Mouse (Mus musculus) lung, postnatal 4 days (tissue): ENCODE results near the gene H2-M10.2.

ENCODE experiments used
- DNase-seq, 2 experiments: peaks; one replicate each; pipeline ENCODE4 v3.0.0; 2021

H2-M10.2 gene

DNA sequence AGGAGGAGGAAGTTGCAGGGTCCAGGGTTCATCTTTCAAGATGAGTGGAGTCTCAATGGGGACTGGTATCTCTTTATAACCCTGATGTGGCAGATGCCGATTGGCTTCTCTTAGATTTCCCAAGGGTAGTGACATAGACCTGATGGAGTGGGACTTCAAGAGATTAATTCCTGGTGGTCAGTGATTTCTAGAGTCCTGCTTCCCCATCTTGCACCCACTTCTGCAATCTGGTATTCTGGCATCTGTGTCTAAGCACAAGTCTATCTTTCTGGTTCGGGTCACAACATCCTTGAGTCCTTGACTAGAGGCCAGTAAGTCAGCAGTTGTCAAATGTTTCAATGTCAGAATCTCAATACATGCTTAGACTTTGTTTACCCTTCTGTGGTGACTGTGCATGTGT, at the start of gene H2-M10.2:
Gene H2-M10.2, minus strand, starts transcription at position 101 of the 400 bp plus-strand sequence.
- DNase-seq: no peak

DNA sequence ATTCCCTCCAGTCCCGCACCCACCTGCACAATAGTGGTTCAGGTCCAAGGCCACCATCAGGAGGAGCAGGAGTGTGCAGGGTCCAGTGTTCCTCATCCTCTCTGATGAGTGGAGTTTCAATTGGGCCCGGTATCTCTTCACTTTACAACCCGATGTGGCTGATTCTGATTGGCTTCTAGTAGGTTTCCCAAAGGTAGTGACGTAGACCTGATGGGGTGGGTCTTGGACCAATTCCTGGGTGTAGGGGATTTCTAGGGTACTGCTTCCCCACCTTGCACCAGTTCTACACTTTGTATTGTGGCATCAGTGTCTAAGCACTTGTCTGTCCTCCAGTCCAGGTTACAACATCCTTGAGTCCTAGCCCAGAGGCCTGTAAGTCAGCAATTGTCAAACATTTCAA, 39.8 kb upstream of the H2-M10.2 start, which contains the start of gene H2-M10.1:
Gene H2-M10.1, minus strand, starts transcription at position 101 of the 400 bp plus-strand sequence.
- no peak for DNase-seq

DNA sequence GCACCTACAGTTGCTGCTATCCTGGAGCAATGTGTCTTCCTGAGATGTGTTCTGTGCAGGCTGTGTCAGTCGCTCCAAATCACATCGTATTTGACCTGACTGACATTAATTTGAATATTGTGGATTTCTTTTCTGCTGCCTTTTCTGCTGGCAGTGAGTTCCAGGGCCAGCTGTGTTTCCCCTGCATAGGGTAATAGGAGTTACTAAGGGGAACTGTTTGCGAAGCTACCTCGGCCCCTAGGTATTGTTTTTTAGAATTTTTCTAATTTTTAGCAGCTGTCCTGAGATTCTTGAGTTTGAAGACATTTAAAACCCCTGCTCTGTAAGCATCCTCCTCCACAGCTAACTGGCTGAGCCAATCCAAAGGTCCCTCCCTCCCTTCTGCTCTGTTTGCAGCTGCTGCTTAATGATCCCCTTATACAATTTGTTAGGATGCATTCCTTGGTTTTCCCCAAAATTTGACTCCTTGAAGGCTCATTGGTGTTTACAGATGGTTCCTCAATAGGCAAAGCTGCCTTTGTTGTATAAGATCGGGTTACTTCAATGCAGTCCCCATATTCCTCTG, 29.5 kb upstream of the H2-M10.2 start:
- no peak for DNase-seq

DNA sequence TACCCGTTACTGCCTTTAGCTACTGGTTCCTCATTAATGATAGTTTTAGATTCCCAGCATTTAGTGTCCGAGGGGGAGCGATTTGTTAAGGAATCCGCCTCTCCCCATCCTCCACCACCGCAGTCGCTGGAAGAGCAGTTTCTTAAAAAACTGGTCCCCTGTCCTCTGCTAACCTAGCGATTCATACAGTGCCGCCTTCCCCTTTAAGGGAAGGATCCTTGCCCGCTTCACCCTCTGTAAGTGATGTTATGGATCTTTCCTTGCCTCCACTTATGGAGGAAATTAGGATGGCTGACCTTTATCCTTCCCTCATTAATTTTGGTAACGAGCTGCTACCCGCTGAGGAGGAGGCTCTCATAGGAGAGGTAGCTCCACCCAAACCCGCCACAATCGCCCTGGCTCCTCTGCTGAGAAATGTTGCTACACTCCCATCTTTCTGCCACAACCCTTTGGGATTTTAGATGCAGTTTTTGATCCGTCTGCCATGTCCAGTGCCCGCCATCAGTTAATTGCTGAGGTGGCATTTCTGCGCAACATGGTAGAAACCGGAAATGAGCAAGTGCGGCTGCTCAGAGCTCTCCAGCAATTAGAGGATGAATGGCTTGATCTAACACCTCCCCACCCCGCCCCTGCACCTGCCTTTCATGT, 28.9 kb upstream of the H2-M10.2 start:
- peak; percentile 31 to 37 for DNase-seq

DNA sequence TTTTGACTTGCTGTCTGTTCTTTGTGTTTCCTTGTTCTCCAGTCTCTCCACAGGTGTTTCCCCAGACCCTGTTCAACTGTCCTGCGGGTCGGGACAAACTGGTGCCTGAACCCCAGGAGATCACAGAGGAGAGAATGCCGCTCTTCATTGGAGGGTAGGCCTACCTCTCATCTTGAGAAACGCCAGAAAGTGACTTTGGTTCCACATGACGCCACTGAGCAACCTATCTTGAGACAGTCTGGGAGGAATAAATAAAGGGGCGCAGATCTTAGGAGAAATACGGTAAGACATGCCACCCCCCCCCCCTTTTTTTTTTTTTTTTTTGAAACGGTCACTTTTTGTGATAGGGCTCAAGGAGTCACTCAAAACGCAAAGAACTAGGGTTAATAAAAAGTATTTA, 28.2 kb upstream of the H2-M10.2 start:
- no peak for DNase-seq

DNA sequence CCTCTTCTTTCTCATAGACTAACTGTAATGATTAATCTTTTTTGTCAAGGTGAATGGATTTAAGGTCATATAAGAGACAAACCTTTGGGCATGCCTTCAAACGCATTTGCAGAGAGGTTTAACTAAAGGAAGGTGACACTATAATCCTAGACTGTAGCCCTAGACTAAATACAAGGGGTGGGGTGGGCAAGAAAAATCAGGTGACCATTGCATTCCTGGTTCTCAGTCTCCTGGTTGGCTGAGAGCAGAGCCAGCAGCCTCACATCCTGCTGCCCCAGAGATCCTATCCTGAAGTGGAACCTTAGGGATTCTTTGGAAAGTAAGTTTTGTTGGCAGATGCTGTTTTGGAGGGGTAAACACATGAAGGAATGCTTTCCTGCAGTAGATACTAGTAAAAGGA, 23.0 kb upstream of the H2-M10.2 start:
- DNase-seq: no peak

DNA sequence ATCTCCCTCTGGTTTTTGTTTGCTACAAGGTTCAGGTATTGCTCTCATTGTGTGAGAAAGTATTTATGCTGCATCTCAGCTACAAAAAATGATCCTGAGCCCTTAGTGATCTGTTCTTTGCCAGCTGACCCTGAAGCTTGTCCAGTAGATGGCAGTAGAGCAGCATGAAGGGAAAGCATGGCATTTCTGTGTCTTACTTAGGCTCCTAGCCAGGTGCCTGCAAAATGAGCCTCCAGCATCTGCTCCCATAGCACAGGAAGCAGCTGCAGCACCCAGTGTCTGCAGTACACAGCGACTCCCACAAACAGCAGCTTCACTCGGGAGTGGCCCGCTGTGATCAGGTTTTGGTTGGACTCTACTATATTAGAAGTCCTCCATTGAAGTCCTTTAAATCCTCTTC, 22.6 kb upstream of the H2-M10.2 start:
- DNase-seq: peak; percentile 31 to 71

DNA sequence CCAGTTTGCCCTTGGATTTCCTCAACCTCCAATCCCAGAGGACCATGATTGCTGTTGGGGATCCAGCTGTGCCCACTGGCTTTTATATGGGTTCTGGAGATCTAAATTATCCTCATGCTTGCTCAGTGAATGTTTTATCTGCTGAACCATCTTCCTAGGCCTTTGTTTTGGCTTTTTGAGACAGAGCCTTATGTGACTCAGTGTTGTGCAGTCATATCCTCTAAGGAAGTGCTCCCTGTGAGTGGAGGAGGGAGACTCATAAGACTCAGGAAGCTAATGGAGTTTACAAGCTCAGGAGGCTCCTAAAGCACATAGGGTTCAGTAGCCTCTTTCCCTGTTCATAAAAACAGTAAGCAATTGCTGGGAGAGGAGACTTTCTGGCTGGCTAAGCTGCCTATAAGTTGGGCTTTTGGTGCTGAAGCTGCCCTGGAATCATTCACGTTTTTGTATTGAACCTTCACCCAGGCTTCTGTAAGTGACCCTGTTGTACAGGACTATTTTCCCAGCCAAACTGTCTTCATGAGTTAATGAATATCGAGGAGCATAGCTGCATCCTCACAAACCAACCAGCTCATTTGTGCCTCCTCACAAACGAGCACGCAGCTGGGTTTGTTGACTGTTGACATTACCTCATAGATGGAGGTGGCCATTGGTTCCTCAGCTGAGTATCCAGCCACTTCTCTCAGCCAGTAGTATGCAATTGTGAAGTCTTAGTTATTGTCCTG, 4.6 kb downstream of the H2-M10.2 start:
- no peak for DNase-seq

DNA sequence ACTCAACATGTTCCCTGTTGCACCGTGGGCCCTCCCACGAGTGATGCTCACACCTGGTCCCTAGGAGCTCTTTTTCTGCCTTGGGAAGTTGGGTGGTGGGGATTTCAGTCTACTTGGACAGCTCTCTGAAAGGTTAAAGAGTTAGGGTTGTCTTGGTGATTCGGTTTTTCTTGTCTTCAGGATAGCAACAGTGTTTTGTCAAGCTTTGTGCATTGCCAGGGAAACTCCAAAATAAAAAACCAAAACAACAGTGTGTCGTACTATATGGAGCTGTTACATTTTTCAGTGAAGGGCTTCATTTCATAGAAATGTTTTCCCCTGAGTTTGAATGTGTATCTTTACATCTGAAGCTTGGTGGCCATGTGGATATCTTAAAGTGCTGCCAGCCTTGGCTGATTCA, 11.5 kb downstream of the H2-M10.2 start:
- no peak for DNase-seq

DNA sequence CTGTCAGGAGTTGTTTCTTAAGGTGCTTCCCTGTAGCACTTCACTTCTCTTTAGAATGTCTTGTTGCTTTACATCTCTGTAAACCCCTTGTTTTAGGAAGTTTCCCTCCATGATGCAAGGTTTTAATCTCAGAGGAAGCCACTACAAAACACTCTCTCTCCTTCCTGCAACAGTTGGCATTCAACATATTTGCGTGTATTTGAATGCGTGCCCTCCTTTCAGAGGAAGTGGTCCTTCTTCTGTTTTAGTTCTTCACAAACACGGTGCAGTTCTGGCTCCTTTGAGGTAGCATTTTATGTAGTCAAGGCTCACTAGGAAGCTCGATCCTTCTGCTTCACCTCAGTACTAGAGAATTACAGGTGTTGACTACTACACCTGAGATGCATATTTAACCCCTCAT, 12.5 kb downstream of the H2-M10.2 start:
- no peak for DNase-seq

DNA sequence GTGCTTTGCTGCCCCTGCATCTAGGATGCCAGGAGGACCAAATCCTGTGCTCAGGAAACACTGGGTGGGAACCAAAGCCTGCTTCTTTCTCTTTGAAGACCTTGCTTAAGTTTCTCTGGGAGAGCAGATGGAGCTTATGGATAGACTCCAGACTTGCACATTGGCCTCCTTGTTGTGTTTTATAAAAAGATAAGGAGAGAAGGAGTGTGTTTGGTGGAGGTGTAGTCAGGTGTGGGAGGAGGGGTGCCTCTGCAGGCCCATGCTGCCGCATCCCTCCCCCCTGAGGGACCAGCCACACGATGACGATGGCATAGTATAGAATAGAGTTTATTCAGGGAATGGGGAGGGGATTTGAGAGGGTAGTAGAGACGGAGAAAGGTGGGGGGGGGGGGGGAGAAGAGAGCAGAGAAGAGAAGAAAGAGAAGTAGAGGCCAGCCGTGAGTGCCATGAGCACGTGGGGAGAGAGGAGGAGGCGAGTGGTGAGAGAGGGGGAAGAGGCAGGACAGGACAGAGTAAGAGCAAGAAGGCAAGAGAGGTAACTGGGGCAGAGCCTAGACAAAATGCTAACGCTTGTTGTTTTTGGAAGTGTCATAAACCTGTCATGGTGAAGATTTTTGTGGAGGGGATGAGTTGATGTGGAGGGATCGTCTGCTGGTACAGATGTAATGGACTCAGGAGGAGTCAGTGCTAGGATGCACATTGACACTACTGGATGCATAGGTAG, 13.5 kb downstream of the H2-M10.2 start:
- DNase-seq: no peak

DNA sequence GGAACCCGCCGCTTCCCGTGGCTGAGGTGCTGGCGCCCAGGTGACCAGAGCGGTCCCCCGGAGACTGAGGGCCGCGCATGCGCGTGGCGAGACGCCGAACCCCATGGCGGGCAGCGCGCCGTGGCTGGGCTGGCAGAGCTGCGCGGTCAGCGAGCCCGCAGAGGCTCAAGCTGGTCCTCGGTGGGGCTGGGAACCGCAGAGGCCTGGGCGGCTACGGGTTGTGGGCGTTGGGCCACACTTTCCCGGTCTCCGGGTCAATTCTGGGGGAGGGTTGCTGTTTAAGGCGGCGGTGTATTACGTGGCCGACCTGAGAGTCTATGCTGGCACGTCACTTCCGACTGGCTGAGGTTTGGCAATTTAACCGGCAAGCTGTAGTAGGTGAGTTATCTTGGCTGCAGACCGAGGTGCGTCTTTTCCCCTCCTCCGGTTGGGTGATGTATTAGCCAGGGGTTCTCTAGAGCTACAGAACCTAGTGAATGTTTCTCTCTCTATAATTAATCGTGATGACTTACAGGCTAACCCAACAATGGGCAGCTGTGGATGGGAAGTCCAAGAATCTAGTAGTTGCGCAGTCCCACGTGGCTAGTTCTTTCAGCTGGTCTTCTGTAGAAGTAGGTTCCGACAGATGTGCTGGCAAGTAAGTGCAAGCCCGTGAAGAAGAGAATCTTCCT, 14.6 kb downstream of the H2-M10.2 start, which contains the start of gene Trim39:
Gene Trim39, minus strand, starts transcription at position 662 of the 671 bp plus-strand sequence.
- DNase-seq: no peak

DNA sequence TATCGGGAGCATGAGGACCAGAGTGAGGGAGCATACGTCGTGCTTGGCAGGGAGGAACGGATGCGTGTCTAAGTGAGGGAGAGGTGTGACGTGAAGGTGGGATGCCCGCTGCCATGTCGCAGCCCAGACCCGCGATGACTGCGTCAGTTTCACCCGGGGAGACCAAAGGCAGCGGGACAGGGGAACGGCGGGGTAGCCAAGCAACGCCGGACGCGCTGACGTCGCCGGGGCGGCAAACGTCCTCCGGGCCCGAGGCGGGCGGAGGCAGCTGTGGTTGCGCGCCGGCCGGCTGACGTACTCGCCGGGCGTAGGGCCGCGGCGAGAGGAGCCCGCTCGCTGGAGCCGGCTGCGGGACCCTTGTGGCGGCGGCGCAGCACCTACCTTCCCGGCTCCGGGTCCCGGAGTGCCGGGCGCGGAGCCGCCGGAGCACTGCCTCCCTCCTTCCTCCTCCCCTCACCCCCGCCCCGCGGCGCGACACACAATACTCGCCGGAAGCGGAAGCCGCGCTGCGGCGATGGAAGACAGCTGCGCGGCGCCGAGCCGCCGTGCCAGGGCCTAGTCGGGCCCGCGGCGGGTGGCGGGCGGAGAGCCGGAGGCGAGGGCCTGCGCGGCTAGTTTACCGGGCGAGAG, 15.2 kb downstream of the H2-M10.2 start:
- peak; percentile 92 for DNase-seq

DNA sequence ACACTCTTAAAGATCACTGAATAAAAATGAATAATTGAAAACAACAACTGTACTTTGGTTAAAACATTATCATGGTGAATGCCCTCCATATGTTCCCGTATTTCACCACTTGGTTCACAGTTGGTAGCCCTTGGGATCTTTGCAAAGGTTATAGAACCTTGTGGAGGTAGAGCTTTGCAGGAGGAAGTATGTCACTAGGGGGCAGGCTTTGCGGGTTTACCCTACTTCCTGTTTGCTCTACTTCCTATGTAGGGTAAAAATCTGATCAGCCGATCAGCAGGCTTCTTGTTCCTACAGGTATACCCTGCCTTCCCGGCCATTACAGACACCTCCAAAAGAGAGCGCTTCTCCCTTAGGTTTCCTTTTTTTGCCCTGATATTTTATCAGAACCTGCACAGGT, 20.5 kb downstream of the H2-M10.2 start:
- peak in 1 of 2 experiments; percentile 53 for DNase-seq

DNA sequence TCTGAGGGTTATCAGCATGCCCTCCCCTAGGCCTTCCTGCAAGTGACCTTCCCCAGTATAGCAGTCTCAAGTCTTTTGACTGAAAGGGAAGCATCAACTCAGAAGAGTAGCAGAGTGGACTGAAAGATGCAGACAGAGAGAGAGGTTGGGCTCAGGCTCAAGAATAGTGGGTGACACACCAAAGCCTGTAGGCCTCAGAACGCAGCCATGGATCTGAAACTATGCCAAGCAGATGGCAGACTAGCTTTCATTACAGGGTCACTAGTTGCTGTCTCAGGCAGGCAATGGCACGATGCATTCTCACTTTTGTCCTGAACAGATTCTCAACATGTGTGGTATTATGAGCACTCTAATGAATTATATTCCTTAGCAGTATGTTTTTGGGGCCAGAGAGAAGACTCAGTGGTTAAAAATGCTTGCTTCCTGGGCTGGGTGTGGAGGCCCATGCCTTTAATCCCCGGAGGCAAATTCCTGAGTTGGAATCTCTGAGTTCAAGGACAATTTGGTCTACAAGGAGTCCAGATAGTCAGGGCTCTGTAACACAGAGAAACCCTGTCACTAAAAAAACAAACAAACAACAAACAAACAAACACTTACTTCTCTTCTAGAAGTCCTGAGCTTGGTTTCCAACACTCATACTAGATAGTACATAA, 21.9 kb downstream of the H2-M10.2 start:
- DNase-seq: no peak

DNA sequence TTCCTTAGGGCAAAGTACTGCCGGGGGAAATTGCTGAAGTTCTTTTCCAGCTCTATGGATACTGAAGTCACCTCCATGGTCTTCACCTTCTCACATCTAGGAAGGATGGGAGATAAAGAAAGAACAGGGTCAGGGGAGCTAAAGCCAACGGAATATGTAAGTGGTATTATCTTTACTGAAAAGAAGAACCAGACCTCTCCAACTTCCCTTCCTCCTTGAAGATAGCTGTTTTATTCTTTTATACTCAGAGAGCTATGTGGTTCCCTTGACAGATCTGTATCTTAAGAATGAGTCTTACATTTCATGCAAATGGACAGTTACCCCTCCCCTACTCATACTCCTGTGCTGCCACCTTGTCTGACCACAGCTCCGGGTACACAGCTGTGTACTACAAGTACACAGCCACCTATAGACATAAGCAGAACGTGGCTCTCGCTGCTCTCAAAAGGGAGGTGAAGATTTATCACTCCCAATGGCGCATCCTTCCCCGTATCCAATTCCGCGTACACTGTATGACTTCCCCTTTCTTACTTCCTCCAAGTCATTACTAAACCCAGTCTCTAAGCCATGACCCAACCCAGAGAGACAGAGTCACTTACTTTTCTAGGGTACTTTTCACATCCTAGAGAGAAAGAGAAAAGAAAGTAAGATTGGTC, 24.7 kb downstream of the H2-M10.2 start:
- DNase-seq: no peak

DNA sequence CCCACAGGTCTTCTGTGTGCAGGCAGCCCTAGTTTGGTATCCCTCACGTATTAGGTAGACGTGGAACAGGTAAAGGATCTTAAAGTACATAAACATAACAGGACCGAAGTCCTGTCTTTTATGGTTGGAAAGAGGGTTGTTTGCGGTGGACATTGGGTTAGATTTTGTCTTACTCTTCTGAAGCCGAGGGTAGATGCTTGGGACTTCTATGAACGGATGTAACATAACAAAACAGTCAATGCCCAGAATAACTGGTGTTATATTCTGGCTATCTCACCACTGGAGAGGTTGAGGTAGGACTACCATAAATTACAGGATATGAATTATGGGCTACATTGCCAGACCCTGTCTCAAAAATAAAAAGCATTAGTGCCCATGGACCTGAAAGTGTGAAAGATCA, 28.3 kb downstream of the H2-M10.2 start, which contains the start of gene Rpp21:
Gene Rpp21, minus strand, starts transcription at position 101 of the 400 bp plus-strand sequence.
- no peak for DNase-seq

DNA sequence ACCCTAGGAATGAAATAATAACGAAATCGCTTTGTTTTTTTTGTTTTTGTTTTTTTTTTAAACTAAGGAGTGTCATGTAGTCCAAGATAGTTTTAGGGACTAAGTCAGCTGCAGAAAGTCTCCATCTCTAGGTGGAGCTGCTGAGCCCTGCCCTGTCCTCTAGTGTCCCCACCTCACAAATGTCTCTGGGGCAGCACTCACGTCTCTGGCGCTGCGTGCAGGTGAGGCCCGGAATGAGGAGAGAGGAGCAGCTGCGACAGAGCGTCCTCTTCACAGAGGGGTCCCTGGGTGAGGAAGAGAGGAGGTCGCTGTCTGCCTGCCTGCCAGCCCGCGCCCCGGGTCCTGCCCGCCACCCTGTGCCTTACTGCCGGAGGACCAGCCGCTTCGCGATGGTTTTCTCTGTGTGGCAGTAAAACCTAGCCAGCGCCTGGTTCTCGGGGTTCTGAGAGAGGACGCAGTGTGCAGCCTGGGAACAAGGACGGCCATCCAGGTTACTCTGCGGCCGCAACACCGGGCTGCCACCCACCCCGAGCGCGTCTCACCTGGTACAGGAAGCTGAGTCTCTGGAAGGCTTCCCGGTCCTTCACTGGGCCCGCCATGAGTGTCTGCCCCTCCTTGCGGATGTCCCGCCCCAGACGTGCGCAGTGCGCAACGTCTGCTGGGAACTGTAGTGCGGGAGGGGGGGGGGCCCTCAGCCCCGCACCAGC, 28.9 kb downstream of the H2-M10.2 start:
- peak; percentile 83 to 88 for DNase-seq

DNA sequence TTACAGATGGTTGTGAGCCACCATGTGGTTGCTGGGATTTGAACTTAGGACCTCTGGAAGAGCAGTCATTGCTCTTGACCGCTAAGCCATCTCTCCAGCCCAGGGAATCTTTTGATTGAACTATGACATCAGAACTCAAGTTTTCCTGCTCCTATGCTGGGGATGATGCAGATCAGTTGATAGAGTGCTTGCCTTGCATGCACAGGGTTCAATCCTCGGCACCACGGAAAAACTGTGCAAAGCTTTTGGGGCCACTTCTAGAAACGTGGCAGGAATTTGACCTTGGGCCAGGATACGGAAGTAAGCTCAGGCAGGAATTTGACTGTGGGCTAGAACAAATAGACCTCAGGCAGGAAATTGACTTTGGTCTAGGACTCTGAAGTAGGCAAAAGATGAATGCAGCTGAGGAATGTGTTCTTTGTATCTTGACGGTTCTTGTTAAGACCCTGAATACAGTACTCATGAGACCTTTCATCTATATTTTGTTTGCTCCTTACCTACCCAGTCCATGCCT, 33.1 kb downstream of the H2-M10.2 start:
- peak in 1 of 2 experiments; percentile 21 for DNase-seq

DNA sequence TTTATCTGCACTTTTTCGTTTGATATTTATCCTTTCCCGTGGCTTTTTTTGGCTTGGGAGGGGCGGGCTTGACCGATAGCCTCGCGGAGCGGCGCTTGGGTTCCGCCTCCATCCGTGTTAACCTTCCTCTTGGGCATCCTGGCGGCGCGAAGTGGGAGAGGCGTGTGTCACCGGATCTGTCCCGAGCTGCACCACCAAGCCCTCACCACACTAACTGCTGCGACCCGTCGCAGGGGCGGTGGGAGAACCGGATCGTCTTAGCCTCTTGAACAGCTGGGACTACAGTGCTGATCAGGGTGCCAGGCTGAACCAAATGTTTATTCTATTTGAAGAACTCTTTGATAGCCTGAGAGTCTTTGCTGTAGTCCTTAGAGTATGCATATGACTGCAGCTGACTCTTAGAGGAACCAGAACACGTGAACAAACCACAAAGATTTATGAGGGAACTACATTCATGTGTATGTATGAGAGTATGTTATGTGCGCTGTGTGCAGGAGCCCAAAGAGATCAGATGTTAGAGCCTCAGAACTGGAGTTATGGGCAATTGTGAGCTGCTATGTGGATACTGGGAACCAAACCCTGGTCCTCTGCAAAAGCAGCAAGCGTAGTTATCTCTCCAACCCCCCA, 33.9 kb downstream of the H2-M10.2 start:
- peak; percentile 59 to 69 for DNase-seq
